Mouse (Mus musculus) limb, embryonic 12.5 days (tissue): ENCODE measurements at regions not wholly inside any gene's neighbourhood (a gene's known extent, or its start where the extent isn't known, plus 50 kb on each side); places are given as distances from the start of the nearest gene placed in this dataset.

ENCODE experiments used
- ATAC-seq: fragments of 200-750 bp; cut with Nextera tagmentation; 2 replicates; pipeline ENCODE4 v1.8.0; 2017; ENCODE audit warnings: low read depth, moderate TSS enrichment; ENCODE audit not compliant: insufficient number of reproducible peaks, insufficient read depth, low FRiP score, low TSS enrichment
- H3K27ac ChIP-seq: fragments of 300-500 bp; sonication (generic); 2 replicates; pipeline ENCODE4 v1.5.1; 2016; ENCODE audit warnings: mild to moderate bottlenecking, moderate library complexity
- H3K27me3 ChIP-seq: fragments of 300-500 bp; sonication (generic); 2 replicates; pipeline ENCODE4 v1.6.1; 2016; ENCODE audit warnings: mild to moderate bottlenecking, moderate library complexity
- H3K36me3 ChIP-seq: fragments of 300-500 bp; sonication (generic); 2 replicates; pipeline ENCODE4 v1.6.1; 2016; ENCODE audit warnings: mild to moderate bottlenecking, moderate library complexity
- H3K4me1 ChIP-seq: fragments of 300-500 bp; sonication (generic); replicated peaks from 2 replicates; pipeline ENCODE4 v1.6.1; 2016
- H3K4me2 ChIP-seq: fragments of 300-500 bp; sonication (generic); 2 replicates; pipeline ENCODE4 v1.6.1; 2016; ENCODE audit warnings: mild to moderate bottlenecking, moderate library complexity
- H3K4me3 ChIP-seq: fragments of 300-500 bp; sonication (generic); replicated peaks from 2 replicates; pipeline ENCODE4 v1.5.1; 2016; ENCODE audit warnings: mild to moderate bottlenecking
- H3K9ac ChIP-seq: fragments of 300-500 bp; sonication (generic); replicated peaks from 2 replicates; pipeline ENCODE4 v1.6.1; 2016; ENCODE audit warnings: mild to moderate bottlenecking, moderate library complexity
- H3K9me3 ChIP-seq: fragments of 300-500 bp; sonication (generic); 2 replicates; pipeline ENCODE4 v1.6.1; 2016; ENCODE audit warnings: mild to moderate bottlenecking, moderate library complexity
- WGBS: fragments of 180-500 bp; shearing (Covaris S2); methylation state at CpG from one replicate; pipeline ENCODE4 v1.1.7; 2016; 5-methylcytosine and 5-hydroxymethylcytosine counted together

DNA sequence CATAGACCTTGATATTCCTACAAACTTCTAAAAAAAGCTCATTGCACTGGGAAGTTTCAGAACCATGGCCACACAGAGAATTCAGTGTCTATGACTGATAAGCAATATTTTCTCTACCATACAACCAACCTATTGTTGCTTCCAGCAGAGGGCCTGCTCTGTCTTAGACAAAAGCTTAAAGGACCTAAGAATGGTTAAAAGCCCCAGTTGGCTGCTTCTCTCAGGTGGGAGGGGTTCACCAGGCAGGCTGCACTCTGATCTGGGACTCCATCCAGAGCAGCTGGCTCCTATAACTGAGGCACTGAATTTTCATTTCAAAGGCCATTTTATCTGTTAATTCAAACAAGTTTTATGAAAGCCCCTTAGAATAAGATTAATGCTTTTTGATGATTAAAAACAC is 82.1 kb upstream of the Impad1 start:
- Histone ChIP-seq H3K27ac (no peak overlapping the region), H3K9ac (no peak overlapping the region), H3K4me3 (no peak overlapping the region), H3K36me3 (no peaks in the 10 kb centered on the region), H3K4me1 (no peaks in the 10 kb centered on the region), H3K9me3 (0 out of 2 replicates have a peak, but pooled peaks cover 4% of the 10 kb centered on the region), H3K4me2 (no peak overlapping the region), H3K27me3 (no peaks in the 10 kb centered on the region)
- ATAC-seq: no peak

DNA sequence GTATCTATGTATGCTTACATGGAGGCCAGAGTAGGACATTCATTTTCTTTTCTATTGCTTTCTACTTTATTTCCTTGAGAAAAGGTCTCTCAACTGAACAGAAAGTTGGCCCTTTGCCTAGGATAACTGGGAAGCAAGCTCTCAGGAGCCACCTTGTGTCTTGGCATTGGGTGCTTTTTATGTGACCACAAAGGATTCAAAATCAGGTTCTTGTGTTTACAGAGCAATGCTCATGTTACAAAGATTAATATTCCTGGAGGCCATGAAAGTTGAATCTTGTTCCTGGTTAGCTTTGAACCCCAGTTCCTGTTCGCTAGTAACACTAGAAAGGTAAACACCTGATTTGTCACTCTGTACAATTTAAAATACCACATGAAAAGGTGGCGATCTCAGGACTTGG is 65.2 kb upstream of the Impad1 start:
- Histone ChIP-seq H3K4me1 (no peaks in the 10 kb centered on the region), H3K4me2 (no peak overlapping the region), H3K27me3 (no peaks in the 10 kb centered on the region), H3K4me3 (no peak overlapping the region), H3K9ac (no peak overlapping the region), H3K27ac (no peak overlapping the region), H3K36me3 (no peaks in the 10 kb centered on the region), H3K9me3 (no peaks in the 10 kb centered on the region)
- ATAC-seq: no peak
- WGBS: 85% methylated on average over 2 of the region's 2 CpGs
